Mouse (Mus musculus): ENCODE measurements at regions not wholly inside any gene's neighbourhood (a gene's known extent, or its start where the extent isn't known, plus 50 kb on each side); places are given as distances from the start of the nearest gene placed in this dataset.
A peak's percentile ranks its signal among the peaks of the same experiment; 100 is the strongest.
"Not testable (repeated sequence)": the region's sequence is repeated elsewhere in the genome, so short reads cannot be mapped to it uniquely, and the experiment has no call there.

DNA sequence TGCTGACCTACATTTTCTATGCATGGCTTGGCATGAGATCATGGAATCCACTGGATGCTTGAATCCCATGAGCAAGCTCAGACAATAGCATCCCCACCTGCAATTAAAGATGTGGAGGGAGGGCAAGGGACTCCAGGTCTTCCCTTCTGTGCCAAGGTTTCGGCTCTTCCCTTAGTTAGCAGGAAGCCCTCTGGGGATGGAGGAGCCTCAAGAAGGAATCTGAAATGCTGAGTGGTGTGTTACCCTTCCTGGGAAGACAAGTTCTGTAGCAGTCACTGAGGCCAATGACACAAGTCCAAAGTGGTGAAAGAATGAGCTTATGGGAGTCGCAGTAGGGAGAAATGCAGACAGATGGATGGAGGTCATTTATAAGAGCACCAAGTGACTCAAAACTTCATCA is 125.4 kb upstream of the Dapk1 start:
- no peak for DNase-seq

- DNase-seq: no peak
Measured at GRCm38 (mm10) chr13:60478301-60478700, 123.4 kb upstream of the Dapk1 start.

GRCm38 (mm10) chr13:60479043-60479861 is 122.5 kb upstream of the Dapk1 start:
- DNase-seq: no peak

DNA sequence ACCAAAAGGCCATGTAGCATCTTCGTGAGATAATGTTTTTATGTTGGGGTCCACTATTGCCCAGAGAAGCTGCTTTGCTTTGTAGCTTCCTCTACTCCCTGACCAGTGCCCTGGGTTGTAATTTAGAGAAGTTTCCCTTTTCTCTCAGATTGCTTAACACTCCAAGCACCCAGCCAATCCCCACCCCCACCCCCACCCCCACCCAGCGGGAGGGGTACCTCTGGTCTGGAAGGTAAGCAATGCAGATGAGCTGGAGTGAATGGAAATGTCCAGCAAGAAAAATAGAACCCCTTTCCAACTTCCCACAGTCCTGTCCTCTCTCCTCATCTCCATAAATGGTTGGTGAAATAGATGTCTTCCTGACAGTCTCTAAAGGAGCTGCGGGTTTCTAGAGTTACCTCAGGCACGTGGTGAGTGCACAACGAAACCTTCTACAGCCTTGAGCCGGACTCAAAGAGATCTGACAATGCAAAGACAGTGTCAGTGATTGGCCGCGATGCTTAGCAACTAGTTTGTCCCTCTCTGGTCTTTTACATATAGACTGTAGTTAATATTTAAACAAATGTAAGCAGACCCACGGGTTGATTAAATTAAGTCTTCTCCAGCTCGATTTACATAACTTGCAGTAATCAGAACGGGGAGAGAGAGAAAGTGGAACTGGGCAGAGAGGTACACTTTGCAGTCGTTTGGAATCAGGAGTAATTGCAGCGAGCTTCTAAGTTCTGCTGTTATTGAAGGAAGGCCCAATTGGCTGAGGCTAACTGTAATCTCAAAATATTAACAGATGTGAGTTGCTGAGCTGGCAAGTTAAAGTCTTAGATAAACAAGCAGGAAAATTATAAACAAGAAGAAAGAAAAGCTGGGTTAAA is 121.7 kb upstream of the Dapk1 start:
- no peak for DNase-seq

DNA sequence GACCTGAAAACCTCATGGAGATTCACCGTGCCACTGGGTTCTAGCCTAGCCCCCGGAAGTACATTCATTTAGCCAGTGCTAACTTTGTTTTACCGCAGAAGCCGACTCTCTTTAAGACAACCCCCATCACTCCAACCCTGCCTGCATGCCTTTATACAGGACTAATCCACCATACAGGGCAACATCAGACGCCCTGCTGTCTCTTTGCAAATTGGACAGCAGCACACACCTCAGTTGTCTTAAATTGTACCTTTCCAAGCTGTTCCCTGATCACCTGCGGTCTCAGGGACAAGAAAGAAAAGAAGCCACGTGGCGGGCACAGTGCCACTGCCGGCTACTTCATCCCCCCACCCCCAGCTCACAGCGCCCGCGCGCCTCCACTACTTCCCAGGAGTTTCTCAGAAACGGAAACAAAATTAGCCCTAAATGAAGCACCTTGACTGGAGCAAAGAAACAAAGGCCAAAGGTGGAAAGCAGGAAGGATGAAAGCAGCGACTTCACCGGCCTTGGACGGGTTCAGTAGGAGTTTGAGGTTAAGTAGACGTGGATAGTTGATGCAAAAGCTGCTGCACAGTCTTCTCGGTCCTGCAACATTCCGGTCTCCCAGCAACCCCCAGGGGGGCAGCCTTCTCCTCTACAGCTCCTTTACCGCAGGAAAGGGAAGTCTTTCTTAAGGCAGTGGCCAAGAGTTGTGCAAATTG is 120.9 kb upstream of the Dapk1 start:
- DNase-seq: peak; percentile 42

DNA sequence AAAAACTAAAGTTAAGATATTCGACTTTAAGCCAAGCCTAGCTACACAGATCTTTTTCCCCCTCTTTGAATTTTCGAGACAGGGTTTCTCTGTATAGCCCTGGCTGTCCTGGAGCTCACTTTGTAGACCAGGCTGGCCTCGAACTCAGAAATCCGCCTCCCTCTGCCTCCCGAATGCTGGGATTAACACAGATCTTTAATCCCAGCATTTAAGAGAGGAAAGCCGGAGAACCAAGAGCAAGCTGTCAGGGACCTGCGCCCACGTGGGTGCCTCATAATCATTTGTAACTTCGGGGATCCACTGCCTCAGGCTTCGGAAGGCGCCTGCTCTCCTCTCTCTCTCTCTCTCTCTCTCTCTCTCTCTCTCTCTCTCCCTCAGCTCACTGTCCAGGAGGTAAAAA is 120.3 kb upstream of the Dapk1 start:
- DNase-seq: not testable (repeated sequence)

GRCm38 (mm10) chr13:60481946-60482345 is 119.8 kb upstream of the Dapk1 start:
- DNase-seq: no peak

DNA sequence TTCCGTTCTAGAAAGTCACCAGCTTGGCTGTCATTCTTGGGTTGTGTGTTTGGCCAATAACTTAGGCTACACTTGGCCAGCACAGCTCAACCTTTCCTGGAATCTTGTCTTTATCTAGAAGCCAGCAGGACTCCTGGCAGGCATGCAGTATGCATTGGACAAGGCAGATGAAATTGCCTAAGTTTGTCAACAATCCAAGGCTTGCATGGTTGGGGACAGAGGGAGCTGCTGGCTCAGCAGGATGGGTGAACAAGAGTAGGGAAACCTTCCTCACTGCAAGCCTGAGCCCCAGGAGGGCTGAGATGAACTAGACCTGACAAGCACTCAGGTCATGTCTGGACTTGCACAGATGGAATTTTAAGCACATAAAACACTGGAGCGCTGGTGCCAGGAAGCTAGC is 115.6 kb upstream of the Dapk1 start:
- DNase-seq: peak; percentile 51

- DNase-seq: peak; percentile 3
Measured at GRCm38 (mm10) chr13:60486871-60487270, 114.9 kb upstream of the Dapk1 start.

GRCm38 (mm10) chr13:60488131-60488883 is 113.4 kb upstream of the Dapk1 start:
- DNase-seq: peak; percentile 57

DNA sequence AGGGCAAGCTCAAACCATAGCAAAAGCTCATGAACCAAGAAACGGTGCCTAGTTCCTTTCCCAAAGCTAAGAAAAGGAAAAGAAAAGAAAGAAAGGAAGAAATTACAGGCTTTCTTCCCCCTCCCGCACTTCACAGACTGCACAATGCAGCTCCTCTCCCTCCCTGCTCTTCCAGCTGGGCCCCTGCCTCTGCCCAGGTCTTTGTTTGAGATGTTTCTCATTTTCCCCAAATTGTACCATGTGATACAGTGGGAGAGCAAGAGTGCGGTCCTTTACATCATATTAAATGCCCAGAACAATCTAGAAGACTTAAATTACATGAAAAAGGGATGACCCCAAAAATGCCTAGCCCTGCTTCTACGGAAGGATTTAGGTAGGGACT is 112.9 kb upstream of the Dapk1 start:
- no peak for DNase-seq

GRCm38 (mm10) chr13:60491948-60492464 is 109.7 kb upstream of the Dapk1 start:
- DNase-seq: no peak

GRCm38 (mm10) chr13:60493836-60494235 is 107.9 kb upstream of the Dapk1 start:
- no peak for DNase-seq

DNA sequence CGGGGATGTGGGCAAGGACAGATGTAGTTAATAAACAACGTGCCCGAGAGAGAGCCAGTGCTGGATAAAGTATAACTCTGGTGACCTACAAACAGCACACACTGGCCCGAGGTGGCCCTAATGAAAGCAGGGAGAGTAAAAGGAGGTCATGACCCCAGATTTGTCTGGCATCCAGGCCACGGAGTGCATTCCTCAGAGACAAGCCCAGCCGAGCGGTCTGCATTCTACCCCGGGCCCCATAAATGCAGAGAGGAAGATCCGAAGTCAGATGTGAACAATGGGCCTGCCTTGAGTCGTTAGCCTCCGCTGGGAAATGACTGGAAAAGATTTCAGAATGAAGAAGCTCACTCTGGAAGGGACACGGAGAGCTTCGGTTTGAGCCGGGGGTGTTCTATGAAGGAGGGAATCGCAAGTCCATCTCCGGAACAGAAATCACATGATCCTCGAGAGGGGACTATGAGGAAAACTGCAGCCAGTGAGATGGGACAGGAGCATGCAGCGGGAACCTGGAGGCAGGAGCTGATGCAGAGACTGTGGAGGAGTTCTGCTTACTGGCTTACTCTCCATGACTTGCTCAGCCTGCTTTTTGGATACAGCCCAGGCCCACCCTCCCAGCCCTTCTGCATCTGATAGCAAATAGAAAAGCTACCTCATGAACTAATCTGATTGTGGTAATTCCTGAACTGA is 103.9 kb upstream of the Dapk1 start:
- peak; percentile 41 for DNase-seq

- no peak for DNase-seq
Measured at GRCm38 (mm10) chr13:60504196-60504595, 97.6 kb upstream of the Dapk1 start.

- no peak for DNase-seq
Measured at GRCm38 (mm10) chr13:60507611-60508010, 94.1 kb upstream of the Dapk1 start.

GRCm38 (mm10) chr13:60508054-60508453 is 93.7 kb upstream of the Dapk1 start:
- DNase-seq: no peak

DNA sequence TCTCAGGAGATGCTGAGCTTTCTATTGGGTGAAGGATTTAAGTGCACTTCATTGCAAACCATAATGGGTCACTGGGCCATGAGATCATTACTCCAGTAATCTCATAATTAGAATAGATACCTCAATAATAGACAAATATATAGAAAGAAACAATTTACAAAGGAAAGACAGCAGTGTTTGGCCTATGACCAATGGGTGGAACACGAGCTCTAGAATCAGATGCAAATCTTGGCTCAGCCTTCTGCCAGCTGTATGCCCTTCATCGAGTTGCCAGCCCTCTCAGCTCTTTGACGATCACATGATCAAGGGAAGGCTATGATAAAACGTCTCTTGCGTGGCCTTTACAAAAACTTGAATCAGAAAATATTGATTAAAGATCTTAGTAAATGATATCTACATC is 92.9 kb upstream of the Dapk1 start:
- DNase-seq: no peak

- DNase-seq: no peak
Measured at GRCm38 (mm10) chr13:60511101-60511500, 90.6 kb upstream of the Dapk1 start.

DNA sequence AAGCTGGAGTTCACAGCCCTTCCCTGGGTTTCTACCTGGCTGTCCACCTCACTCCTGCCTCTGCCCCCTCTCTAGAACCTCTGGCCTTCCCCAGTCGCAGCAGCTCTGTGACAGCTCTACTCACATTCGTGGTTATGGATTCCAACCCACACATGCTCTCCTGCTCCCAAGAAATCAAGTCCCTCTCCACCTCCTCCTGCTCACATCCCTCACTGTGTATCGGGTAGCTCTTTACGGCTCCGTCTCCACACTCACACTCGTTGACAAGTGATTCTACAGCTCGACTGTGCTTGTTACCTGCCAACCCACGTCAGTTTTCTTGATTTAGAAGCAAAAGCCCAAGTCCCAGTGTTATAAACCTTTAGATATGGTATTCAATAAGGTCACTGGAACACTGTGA is 90.1 kb upstream of the Dapk1 start:
- no peak for DNase-seq

- DNase-seq: no peak
Measured at GRCm38 (mm10) chr13:60513756-60514155, 88.0 kb upstream of the Dapk1 start.

Measured in gastrocnemius, postnatal 10 days (tissue).